Mouse (Mus musculus): Measurements from ENCODE around the gene Mapkap1. TPM values are rescaled to one million over a fixed set of nuclear protein-coding genes. Genes with fewer than 3 reads are reported as not detected.

The Mapkap1 gene
- polyA plus RNA-seq, 1 experiment, result 39.6 TPM

GRCm38 (mm10) chr2:34620778-34621415 is 214.3 kb downstream of the Mapkap1 start:
- Histone ChIP-seq H3ac (ENCODE audit: control insufficient read depth, insufficient read length) (no peak overlapping the region), H3K27me3 (ENCODE audit: control insufficient read depth, insufficient read depth, insufficient read length) (no peaks in the 10 kb centered on the region), H3K36me3 (ENCODE audit: control insufficient read depth, insufficient read depth) (no peaks in the 10 kb centered on the region), H3K4me2 (ENCODE audit: low read depth) (no peak overlapping the region), H3K4me3 (no peak overlapping the region), H3K79me2 (ENCODE audit: control insufficient read depth, insufficient read depth) (no peaks in the 10 kb centered on the region)
- no peak for TF ChIP-seq MYOG (IDR thresholded peaks at IDR 0.05; ENCODE audit: control insufficient read depth in 1 of 3, insufficient read depth in 1 of 3, insufficient read length in 2 of 3, low read depth in 2 of 3)

GRCm38 (mm10) chr2:34621485-34621884 is 214.9 kb downstream of the Mapkap1 start:
- Histone ChIP-seq H3K79me2 (ENCODE audit: control insufficient read depth, insufficient read depth) (no peaks in the 10 kb centered on the region), H3K36me3 (ENCODE audit: control insufficient read depth, insufficient read depth) (no peaks in the 10 kb centered on the region), H3ac (ENCODE audit: control insufficient read depth, insufficient read length) (no peak overlapping the region), H3K27me3 (ENCODE audit: control insufficient read depth, insufficient read depth, insufficient read length) (no peaks in the 10 kb centered on the region), H3K4me2 (ENCODE audit: low read depth) (no peak overlapping the region), H3K4me3 (no peak overlapping the region)
- no peak for TF ChIP-seq MYOD1 (IDR thresholded peaks at IDR 0.05; ENCODE audit: control insufficient read depth in 1 of 3, insufficient read length in 2 of 3, low read depth in 2 of 3)
- TF ChIP-seq MYOG (IDR thresholded peaks at IDR 0.05; ENCODE audit: control insufficient read depth in 1 of 3, insufficient read depth in 1 of 3, insufficient read length in 2 of 3, low read depth in 2 of 3), result no peak
- TF ChIP-seq CEBPB (IDR thresholded peaks at IDR 0.05; ENCODE audit: insufficient read depth, poor library complexity, severe bottlenecking), result no peak
- TF ChIP-seq USF1 (IDR thresholded peaks at IDR 0.05; ENCODE audit: low read depth), result no peak
- no peak for TF ChIP-seq REST (IDR thresholded peaks at IDR 0.05; ENCODE audit: insufficient read depth, insufficient read length)

- Histone ChIP-seq H3K79me2 (ENCODE audit: control insufficient read depth, insufficient read depth) (no peaks in the 10 kb centered on the region), H3K4me2 (ENCODE audit: low read depth) (peak overlapping the region; percentile 44), H3ac (ENCODE audit: control insufficient read depth, insufficient read length) (no peak overlapping the region), H3K36me3 (ENCODE audit: control insufficient read depth, insufficient read depth) (no peaks in the 10 kb centered on the region), H3K4me3 (no peak overlapping the region), H3K27me3 (ENCODE audit: control insufficient read depth, insufficient read depth, insufficient read length) (no peaks in the 10 kb centered on the region)
- peak in 1 of 3 experiments; percentile 74 for TF ChIP-seq MYOG (IDR thresholded peaks at IDR 0.05; ENCODE audit: control insufficient read depth in 1 of 3, insufficient read depth in 1 of 3, insufficient read length in 2 of 3, low read depth in 2 of 3)
- no peak for TF ChIP-seq SRF (IDR thresholded peaks at IDR 0.05; ENCODE audit: control insufficient read depth, insufficient read length, low read depth)
- no peak for TF ChIP-seq CEBPB (IDR thresholded peaks at IDR 0.05; ENCODE audit: insufficient read depth, poor library complexity, severe bottlenecking)
- TF ChIP-seq POLR2A (IDR thresholded peaks at IDR 0.05; ENCODE audit: insufficient read length, low read depth), result no peak
- no peak for TF ChIP-seq E2F4 (IDR thresholded peaks at IDR 0.05; ENCODE audit: insufficient read depth)
- TF ChIP-seq MYOD1 (IDR thresholded peaks at IDR 0.05; ENCODE audit: control insufficient read depth in 1 of 3, insufficient read length in 2 of 3, low read depth in 2 of 3), result peak in 2 of 3 experiments; percentile 90 to 96
- peak; percentile 14 for TF ChIP-seq TCF12 (IDR thresholded peaks at IDR 0.05; ENCODE audit: insufficient read depth, poor library complexity, severe bottlenecking)
- peak; percentile 59 for TF ChIP-seq TCF3 (IDR thresholded peaks at IDR 0.05; ENCODE audit: insufficient read length, low read depth)
- no peak for TF ChIP-seq POLR2AphosphoS2 (IDR thresholded peaks at IDR 0.05; ENCODE audit: insufficient read length, low read depth)
- no peak for TF ChIP-seq REST (IDR thresholded peaks at IDR 0.05; ENCODE audit: insufficient read depth, insufficient read length)
- no peak for TF ChIP-seq MAX (IDR thresholded peaks at IDR 0.05; ENCODE audit: low read depth)
- TF ChIP-seq USF1 (IDR thresholded peaks at IDR 0.05; ENCODE audit: low read depth), result no peak
These were observed 215.9 kb downstream of the Mapkap1 start for GRCm38 (mm10) chr2:34622518-34622917.

GRCm38 (mm10) chr2:34623181-34623580 is 216.6 kb downstream of the Mapkap1 start:
- TF ChIP-seq MYOG (IDR thresholded peaks at IDR 0.05; ENCODE audit: control insufficient read depth in 1 of 3, insufficient read depth in 1 of 3, insufficient read length in 2 of 3, low read depth in 2 of 3) (peak in 2 of 3 experiments; percentile 82 to 86), POLR2AphosphoS2 (IDR thresholded peaks at IDR 0.05; ENCODE audit: insufficient read length, low read depth) (no peak), TCF3 (IDR thresholded peaks at IDR 0.05; ENCODE audit: insufficient read length, low read depth) (no peak), SRF (IDR thresholded peaks at IDR 0.05; ENCODE audit: control insufficient read depth, insufficient read length, low read depth) (peak; percentile 86), MYOD1 (IDR thresholded peaks at IDR 0.05; ENCODE audit: control insufficient read depth in 1 of 3, insufficient read length in 2 of 3, low read depth in 2 of 3) (peak in 2 of 3 experiments; percentile 50 to 78)
- H3K4me2 ChIP-seq (ENCODE audit: low read depth), result no peak overlapping the region
- no peak overlapping the region for H3K4me3 ChIP-seq
- H3K27me3 ChIP-seq (ENCODE audit: control insufficient read depth, insufficient read depth, insufficient read length), result no peaks in the 10 kb centered on the region
- no peaks in the 10 kb centered on the region for H3K79me2 ChIP-seq (ENCODE audit: control insufficient read depth, insufficient read depth)
- no peak overlapping the region for H3ac ChIP-seq (ENCODE audit: control insufficient read depth, insufficient read length)
- H3K36me3 ChIP-seq (ENCODE audit: control insufficient read depth, insufficient read depth), result no peaks in the 10 kb centered on the region

GRCm38 (mm10) chr2:34624076-34624475 is 217.5 kb downstream of the Mapkap1 start:
- Histone ChIP-seq H3K36me3 (ENCODE audit: control insufficient read depth, insufficient read depth) (no peaks in the 10 kb centered on the region), H3K27me3 (ENCODE audit: control insufficient read depth, insufficient read depth, insufficient read length) (no peaks in the 10 kb centered on the region), H3K79me2 (ENCODE audit: control insufficient read depth, insufficient read depth) (no peaks in the 10 kb centered on the region), H3K4me2 (ENCODE audit: low read depth) (no peak overlapping the region), H3K4me3 (no peak overlapping the region), H3ac (ENCODE audit: control insufficient read depth, insufficient read length) (no peak overlapping the region)
- TF ChIP-seq MYOG (IDR thresholded peaks at IDR 0.05; ENCODE audit: control insufficient read depth in 1 of 3, insufficient read depth in 1 of 3, insufficient read length in 2 of 3, low read depth in 2 of 3) (no peak), USF1 (IDR thresholded peaks at IDR 0.05; ENCODE audit: low read depth) (no peak), CEBPB (IDR thresholded peaks at IDR 0.05; ENCODE audit: insufficient read depth, poor library complexity, severe bottlenecking) (no peak), TCF12 (IDR thresholded peaks at IDR 0.05; ENCODE audit: insufficient read depth, poor library complexity, severe bottlenecking) (no peak), POLR2A (IDR thresholded peaks at IDR 0.05; ENCODE audit: insufficient read length, low read depth) (no peak), POLR2AphosphoS2 (IDR thresholded peaks at IDR 0.05; ENCODE audit: insufficient read length, low read depth) (no peak), E2F4 (IDR thresholded peaks at IDR 0.05; ENCODE audit: insufficient read depth) (no peak), SRF (IDR thresholded peaks at IDR 0.05; ENCODE audit: control insufficient read depth, insufficient read length, low read depth) (no peak), MYOD1 (IDR thresholded peaks at IDR 0.05; ENCODE audit: control insufficient read depth in 1 of 3, insufficient read length in 2 of 3, low read depth in 2 of 3) (no peak), REST (IDR thresholded peaks at IDR 0.05; ENCODE audit: insufficient read depth, insufficient read length) (no peak), MAX (IDR thresholded peaks at IDR 0.05; ENCODE audit: low read depth) (no peak), TCF3 (IDR thresholded peaks at IDR 0.05; ENCODE audit: insufficient read length, low read depth) (no peak)
